Mouse (Mus musculus): ENCODE measurements at regions not wholly inside any gene's neighbourhood (a gene's known extent, or its start where the extent isn't known, plus 50 kb on each side); places are given as distances from the start of the nearest gene placed in this dataset.

DNA sequence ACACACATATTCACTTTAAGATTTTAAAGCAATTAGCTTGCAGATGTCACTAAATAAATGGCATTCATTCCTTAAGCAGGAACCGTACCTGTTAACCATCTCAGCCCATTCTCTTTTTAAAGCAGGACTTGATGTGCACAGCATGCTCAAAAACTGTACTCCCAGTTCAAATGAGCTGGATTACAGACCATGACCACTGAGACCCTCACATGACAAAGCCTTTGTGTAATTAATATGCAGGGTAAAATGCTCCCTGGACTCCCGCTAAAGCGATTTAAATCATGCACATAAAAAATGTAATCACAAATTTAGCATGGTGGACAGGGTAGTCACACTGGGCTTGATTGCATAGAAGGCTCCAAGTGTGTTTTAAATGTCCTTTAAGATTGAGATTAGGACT lies 547.2 kb downstream of the Nr4a2 start:
- WGBS: 31% methylated on average over 3 of the region's 3 CpGs
- Histone ChIP-seq H3K36me3 (ENCODE audit: control insufficient read depth, insufficient read depth, low read length) (no peaks in the 10 kb centered on the region), H3K27me3 (ENCODE audit: control insufficient read depth, insufficient read depth, low read length) (no peaks in the 10 kb centered on the region), H3K9ac (replicated peaks; ENCODE audit: low read length) (no peak overlapping the region), H3K4me2 (ENCODE audit: low read length) (no peak overlapping the region), H3K27ac (replicated peaks; ENCODE audit: low read depth, low read length) (no peak overlapping the region), H3K4me1 (ENCODE audit: control insufficient read depth, insufficient read depth, low read length) (0 out of 2 replicates have a peak, but pooled peaks cover 5% of the 10 kb centered on the region), H3K4me3 (replicated peaks; ENCODE audit: low read depth, low read length) (no peak overlapping the region), H3K9me3 (ENCODE audit: control insufficient read depth, low read length) (no peaks in the 10 kb centered on the region)
- peak; percentile 41 for DNase-seq
- ATAC-seq (ENCODE audit: low FRiP score, low TSS enrichment): no peak; the same call in 1 of the 2 replicates

DNA sequence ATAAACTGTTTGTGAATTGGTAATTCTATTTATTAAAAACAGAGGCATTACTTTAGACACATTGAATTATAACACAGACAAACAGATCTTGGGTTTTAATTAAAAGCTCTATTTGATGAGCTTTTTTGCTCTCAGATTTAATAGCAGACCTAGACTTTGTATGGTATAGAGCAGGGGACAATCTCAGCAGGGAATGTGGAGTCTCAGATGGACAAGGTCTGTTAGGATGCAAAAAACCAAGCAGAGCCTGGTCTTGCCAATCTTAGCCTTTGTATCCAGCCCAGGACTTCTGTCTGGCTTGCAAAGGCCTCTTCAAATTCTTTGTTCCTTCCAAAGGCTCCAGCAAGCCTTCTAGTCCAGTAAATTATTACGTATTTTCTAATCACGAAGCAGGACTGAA lies 551.0 kb downstream of the Nr4a2 start:
- Histone ChIP-seq H3K36me3 (ENCODE audit: control insufficient read depth, insufficient read depth, low read length) (no peaks in the 10 kb centered on the region), H3K27ac (replicated peaks; ENCODE audit: low read depth, low read length) (no peak overlapping the region), H3K9ac (replicated peaks; ENCODE audit: low read length) (no peak overlapping the region), H3K9me3 (ENCODE audit: control insufficient read depth, low read length) (no peaks in the 10 kb centered on the region), H3K4me1 (ENCODE audit: control insufficient read depth, insufficient read depth, low read length) (0 out of 2 replicates have a peak, but pooled peaks cover 5% of the 10 kb centered on the region), H3K4me2 (ENCODE audit: low read length) (no peak overlapping the region), H3K4me3 (replicated peaks; ENCODE audit: low read depth, low read length) (no peak overlapping the region), H3K27me3 (ENCODE audit: control insufficient read depth, insufficient read depth, low read length) (no peaks in the 10 kb centered on the region)
- ATAC-seq (ENCODE audit: low FRiP score, low TSS enrichment): no peak
- DNase-seq: no peak
- 68% methylated on average over 2 of the region's 2 CpGs for WGBS

- no peak for ATAC-seq (ENCODE audit: low FRiP score, low TSS enrichment)
- 72% methylated on average over 2 of the region's 2 CpGs for WGBS
- Histone ChIP-seq H3K4me2 (ENCODE audit: low read length) (no peak overlapping the region), H3K9me3 (ENCODE audit: control insufficient read depth, low read length) (no peaks in the 10 kb centered on the region), H3K27ac (replicated peaks; ENCODE audit: low read depth, low read length) (no peak overlapping the region), H3K4me1 (ENCODE audit: control insufficient read depth, insufficient read depth, low read length) (no peaks in the 10 kb centered on the region), H3K9ac (replicated peaks; ENCODE audit: low read length) (no peak overlapping the region), H3K36me3 (ENCODE audit: control insufficient read depth, insufficient read depth, low read length) (no peaks in the 10 kb centered on the region), H3K4me3 (replicated peaks; ENCODE audit: low read depth, low read length) (no peak overlapping the region), H3K27me3 (ENCODE audit: control insufficient read depth, insufficient read depth, low read length) (no peaks in the 10 kb centered on the region)
- no peak for DNase-seq
Measured at GRCm38 (mm10) chr2:56561321-56561720, 562.5 kb downstream of the Nr4a2 start.

GRCm38 (mm10) chr2:56552197-56552964 lies 571.4 kb downstream of the Nr4a2 start:
- Histone ChIP-seq H3K9me3 (ENCODE audit: control insufficient read depth, low read length) (no peaks in the 10 kb centered on the region), H3K4me3 (replicated peaks; ENCODE audit: low read depth, low read length) (no peak overlapping the region), H3K4me1 (ENCODE audit: control insufficient read depth, insufficient read depth, low read length) (no peaks in the 10 kb centered on the region), H3K4me2 (ENCODE audit: low read length) (no peak overlapping the region), H3K9ac (replicated peaks; ENCODE audit: low read length) (no peak overlapping the region), H3K27me3 (ENCODE audit: control insufficient read depth, insufficient read depth, low read length) (no peaks in the 10 kb centered on the region), H3K27ac (replicated peaks; ENCODE audit: low read depth, low read length) (no peak overlapping the region), H3K36me3 (ENCODE audit: control insufficient read depth, insufficient read depth, low read length) (no peaks in the 10 kb centered on the region)
- no peak for DNase-seq
- peak; percentile 68; the same call in 1 of the 2 replicates for ATAC-seq (ENCODE audit: low FRiP score, low TSS enrichment)
- 37% methylated on average over 7 of the region's 7 CpGs for WGBS

- Histone ChIP-seq H3K27ac (replicated peaks; ENCODE audit: low read depth, low read length) (no peak overlapping the region), H3K9ac (replicated peaks; ENCODE audit: low read length) (no peak overlapping the region), H3K36me3 (ENCODE audit: control insufficient read depth, insufficient read depth, low read length) (no peaks in the 10 kb centered on the region), H3K9me3 (ENCODE audit: control insufficient read depth, low read length) (no peaks in the 10 kb centered on the region), H3K4me3 (replicated peaks; ENCODE audit: low read depth, low read length) (no peak overlapping the region), H3K4me2 (ENCODE audit: low read length) (no peak overlapping the region), H3K27me3 (ENCODE audit: control insufficient read depth, insufficient read depth, low read length) (no peaks in the 10 kb centered on the region), H3K4me1 (ENCODE audit: control insufficient read depth, insufficient read depth, low read length) (no peaks in the 10 kb centered on the region)
- 90% methylated on average over 2 of the region's 2 CpGs for WGBS
- ATAC-seq (ENCODE audit: low FRiP score, low TSS enrichment): no peak
- no peak for DNase-seq
Measured at GRCm38 (mm10) chr2:56550163-56550562, 573.6 kb downstream of the Nr4a2 start.

GRCm38 (mm10) chr2:56540714-56541113 lies 583.1 kb downstream of the Nr4a2 start:
- Histone ChIP-seq H3K27me3 (ENCODE audit: control insufficient read depth, insufficient read depth, low read length) (no peaks in the 10 kb centered on the region), H3K9me3 (ENCODE audit: control insufficient read depth, low read length) (no peaks in the 10 kb centered on the region), H3K4me1 (ENCODE audit: control insufficient read depth, insufficient read depth, low read length) (no peaks in the 10 kb centered on the region), H3K27ac (replicated peaks; ENCODE audit: low read depth, low read length) (no peak overlapping the region), H3K4me3 (replicated peaks; ENCODE audit: low read depth, low read length) (no peak overlapping the region), H3K9ac (replicated peaks; ENCODE audit: low read length) (no peak overlapping the region), H3K36me3 (ENCODE audit: control insufficient read depth, insufficient read depth, low read length) (no peaks in the 10 kb centered on the region), H3K4me2 (ENCODE audit: low read length) (no peak overlapping the region)
- DNase-seq (peak; percentile 59), ATAC-seq (ENCODE audit: low FRiP score, low TSS enrichment) (no peak)
- 70% methylated on average over 2 of the region's 2 CpGs for WGBS

- no peak overlapping the region for H3K4me3 ChIP-seq (replicated peaks; ENCODE audit: low read depth, low read length)
Measured at GRCm38 (mm10) chr2:56539828-56540227, 584.0 kb downstream of the Nr4a2 start.

DNA sequence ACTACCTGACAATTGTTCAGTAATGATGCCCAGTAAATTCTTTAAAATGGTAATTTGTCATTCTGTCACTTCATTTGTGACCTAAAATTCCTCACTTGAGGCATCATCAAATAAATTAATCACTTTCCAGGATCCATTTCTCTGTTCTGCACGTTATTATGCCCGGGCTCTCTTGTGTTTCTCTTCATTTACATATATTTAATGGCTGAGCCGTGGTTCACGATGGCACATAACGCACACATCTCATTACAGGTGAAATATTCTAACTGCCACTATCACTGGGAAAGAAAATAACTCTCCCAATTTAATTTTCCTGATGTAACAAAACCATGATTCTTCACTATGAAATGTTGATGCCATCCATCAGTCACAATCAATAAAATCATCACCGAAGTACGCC lies 604.4 kb downstream of the Nr4a2 start:
- ATAC-seq (ENCODE audit: low FRiP score, low TSS enrichment) (peak; percentile 20; the same call in 1 of the 2 replicates), DNase-seq (peak; percentile 28)
- WGBS: 49% methylated on average over 7 of the region's 7 CpGs
- no peak overlapping the region for H3K4me3 ChIP-seq (replicated peaks; ENCODE audit: low read depth, low read length)
- H3K27ac ChIP-seq (replicated peaks; ENCODE audit: low read depth, low read length): no peak overlapping the region
- H3K4me2 ChIP-seq (ENCODE audit: low read length): no peak overlapping the region
- H3K9me3 ChIP-seq (ENCODE audit: control insufficient read depth, low read length): no peaks in the 10 kb centered on the region
- H3K36me3 ChIP-seq (ENCODE audit: control insufficient read depth, insufficient read depth, low read length): no peaks in the 10 kb centered on the region
- H3K4me1 ChIP-seq (ENCODE audit: control insufficient read depth, insufficient read depth, low read length): 0 out of 2 replicates have a peak, but pooled peaks cover 3% of the 10 kb centered on the region
- H3K9ac ChIP-seq (replicated peaks; ENCODE audit: low read length): no peak overlapping the region
- H3K27me3 ChIP-seq (ENCODE audit: control insufficient read depth, insufficient read depth, low read length): no peaks in the 10 kb centered on the region

More at GRCm38 (mm10) chr2:56539828-56540227, 584.0 kb downstream of the Nr4a2 start:
- DNase-seq (peak; percentile 26), ATAC-seq (ENCODE audit: low FRiP score, low TSS enrichment) (peak; percentile 64; the same call in 1 of the 2 replicates)
- no peak overlapping the region for H3K4me2 ChIP-seq (ENCODE audit: low read length)
- H3K36me3 ChIP-seq (ENCODE audit: control insufficient read depth, insufficient read depth, low read length): no peaks in the 10 kb centered on the region
- 72% methylated on average over 8 of the region's 8 CpGs for WGBS
- H3K27ac ChIP-seq (replicated peaks; ENCODE audit: low read depth, low read length): no peak overlapping the region
- H3K4me1 ChIP-seq (ENCODE audit: control insufficient read depth, insufficient read depth, low read length): no peaks in the 10 kb centered on the region
- no peaks in the 10 kb centered on the region for H3K9me3 ChIP-seq (ENCODE audit: control insufficient read depth, low read length)
- no peak overlapping the region for H3K9ac ChIP-seq (replicated peaks; ENCODE audit: low read length)
- no peaks in the 10 kb centered on the region for H3K27me3 ChIP-seq (ENCODE audit: control insufficient read depth, insufficient read depth, low read length)

Measured in midbrain, embryonic 14.5 days (tissue).